Mouse (Mus musculus) activated CD4-positive, CD25-positive, alpha-beta regulatory T cell, adult 9 weeks (primary cell): ENCODE measurements around the gene Muc4. TPM values are rescaled to one million over a fixed set of nuclear protein-coding genes. Genes with fewer than 3 reads are reported as not detected.

Source experiments
- polyA plus RNA-seq: library from polyadenylated mRNA; unstranded; fragments of 100-300 nt; shearing (Covaris generic); gene quantifications from one replicate; pipeline ENCODE4 v1.2.1, GENCODE M21; 2017

The Muc4 gene
- 0.27 TPM for polyA plus RNA-seq

GRCm38 (mm10) chr16:32735586-32735985 lies at the start of gene Muc4:
Muc4 (plus strand) TSS chr16:32735886.

DNA sequence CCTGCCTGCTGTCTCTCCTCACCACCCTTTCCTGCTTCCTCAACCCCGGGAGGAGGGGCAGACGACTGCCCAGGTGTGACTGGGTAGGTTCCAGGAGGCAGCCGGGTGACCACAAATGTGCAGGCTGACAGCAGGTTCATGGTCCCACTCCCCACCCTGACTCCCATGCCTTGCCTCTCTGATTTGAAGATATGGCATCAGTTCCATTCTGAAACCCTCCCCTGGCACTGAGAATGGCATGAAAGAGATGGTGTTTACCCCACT lies 61.7 kb downstream of the Muc4 start, which contains the start of gene Muc20:
Muc20 (minus strand) TSS at position 10 of the 264 bp plus-strand sequence.

GRCm38 (mm10) chr16:32810321-32810720 lies 74.6 kb downstream of the Muc4 start, which contains the start of gene Smbd1:
Smbd1 (minus strand) TSS chr16:32810477.

Other genes with a start within 250 kb of the Muc4 start
- 0.12 TPM for gene Slc51a, start 248.0 kb upstream of the Muc4 start, polyA plus RNA-seq
- not detected for gene Zdhhc19, start 239.6 kb upstream of the Muc4 start, polyA plus RNA-seq
- gene Tfrc, start 127.0 kb upstream of the Muc4 start, polyA plus RNA-seq = 40.1 TPM
- gene Tnk2, start 92.0 kb upstream of the Muc4 start, polyA plus RNA-seq = 14.4 TPM
- 0.55 TPM for gene Muc20, start 61.5 kb downstream of the Muc4 start, polyA plus RNA-seq
- not detected for gene Smbd1, start 74.6 kb downstream of the Muc4 start, polyA plus RNA-seq
- 80.6 TPM for gene Fyttd1, start 141.6 kb downstream of the Muc4 start, polyA plus RNA-seq
- gene Rubcn, start 141.9 kb downstream of the Muc4 start, polyA plus RNA-seq = 24.7 TPM
- gene Lrch3, start 178.2 kb downstream of the Muc4 start, polyA plus RNA-seq = 91.0 TPM